Mouse (Mus musculus) liver, embryonic 15.5 days (tissue): Measurements from ENCODE around the gene Snd1. TPM values are rescaled to one million over a fixed set of nuclear protein-coding genes. Genes with fewer than 3 reads are reported as not detected.
A peak's percentile ranks its signal among the peaks of the same experiment; 100 is the strongest.

Experiments
- ATAC-seq: fragments of 200-750 bp; cut with Nextera tagmentation; 2 replicates; pipeline ENCODE4 v1.8.0; 2017; ENCODE audit warnings: moderate number of reproducible peaks, mild to moderate bottlenecking, moderate library complexity; ENCODE audit not compliant: insufficient read depth
- H3K27ac ChIP-seq: fragments of 300-500 bp; sonication (generic); replicated peaks from 2 replicates; pipeline ENCODE4 v1.5.1; 2015; ENCODE audit warnings: mild to moderate bottlenecking, inconsistent platforms
- H3K27me3 ChIP-seq: fragments of 300-500 bp; sonication (generic); 2 replicates; pipeline ENCODE4 v1.6.1; 2015; ENCODE audit warnings: mild to moderate bottlenecking, inconsistent platforms
- H3K36me3 ChIP-seq: fragments of 300-500 bp; sonication (generic); replicated peaks from 2 replicates; pipeline ENCODE4 v1.6.1; 2015; ENCODE audit warnings: moderate library complexity, mild to moderate bottlenecking, inconsistent platforms
- H3K4me1 ChIP-seq: fragments of 300-500 bp; sonication (generic); replicated peaks from 2 replicates; pipeline ENCODE4 v1.6.1; 2015; ENCODE audit warnings: inconsistent platforms
- H3K4me2 ChIP-seq: fragments of 300-500 bp; sonication (generic); 2 replicates; pipeline ENCODE4 v1.6.1; 2015; ENCODE audit warnings: moderate library complexity, mild to moderate bottlenecking, inconsistent platforms
- H3K4me3 ChIP-seq: fragments of 300-500 bp; sonication (generic); replicated peaks from 2 replicates; pipeline ENCODE4 v1.5.1; 2015; ENCODE audit warnings: mild to moderate bottlenecking, inconsistent platforms
- H3K9ac ChIP-seq: fragments of 300-500 bp; sonication (generic); 2 replicates; pipeline ENCODE4 v1.6.1; 2015; ENCODE audit warnings: moderate library complexity, mild to moderate bottlenecking, inconsistent platforms
- H3K9me3 ChIP-seq: fragments of 300-500 bp; sonication (generic); replicated peaks from 2 replicates; pipeline ENCODE4 v1.6.1; 2016; ENCODE audit warnings: inconsistent platforms
- WGBS: fragments of 180-500 bp; shearing (Covaris S2); methylation state at CpG from one replicate; pipeline ENCODE4 v1.1.7; 2015; ENCODE audit warnings: mixed read lengths; ENCODE audit not compliant: insufficient replicate concordance; 5-methylcytosine and 5-hydroxymethylcytosine counted together
- polyA plus RNA-seq: library from polyadenylated mRNA; unstranded; fragments of >200 nt; fragmentation: Nextera tagmentation; extraction: Ambion mirVana; gene quantifications from 2 replicates; pipeline ENCODE4 v1.2.1, GENCODE M21; 2015

The Snd1 gene
- polyA plus RNA-seq, 1 experiment from 2014 or later, result 51.1 TPM

GRCm38 (mm10) chr6:28706108-28706975 lies 231.4 kb downstream of the Snd1 start:
- WGBS, result 70% methylated on average over 8 of the region's 8 CpGs
- Histone ChIP-seq H3K27me3 (no peaks in the 10 kb centered on the region), H3K4me2 (peak overlapping the region; percentile 36), H3K4me3 (no peak overlapping the region), H3K27ac (peak overlapping the region; percentile 83), H3K9me3 (no peaks in the 10 kb centered on the region), H3K36me3 (peaks cover 17% of the 10 kb centered on the region; the same call in 1 of the 2 replicates), H3K4me1 (peaks cover 67% of the 10 kb centered on the region), H3K9ac (no peak overlapping the region)
- no peak for ATAC-seq

GRCm38 (mm10) chr6:28706976-28707592 lies 232.1 kb downstream of the Snd1 start:
- Histone ChIP-seq H3K36me3 (peaks cover 17% of the 10 kb centered on the region; the same call in 1 of the 2 replicates), H3K27me3 (no peaks in the 10 kb centered on the region), H3K4me2 (peak overlapping the region; percentile 32), H3K9me3 (no peaks in the 10 kb centered on the region), H3K9ac (no peak overlapping the region), H3K27ac (peak overlapping the region; percentile 83), H3K4me1 (peaks cover 68% of the 10 kb centered on the region), H3K4me3 (no peak overlapping the region)
- ATAC-seq, result peak; percentile 85
- 33% methylated on average over 12 of the region's 12 CpGs for WGBS

GRCm38 (mm10) chr6:28710035-28710434 lies 235.1 kb downstream of the Snd1 start:
- Histone ChIP-seq H3K27me3 (no peaks in the 10 kb centered on the region), H3K9ac (no peak overlapping the region), H3K27ac (0 out of 2 replicates have a peak overlapping the region, but pooled peaks have one; percentile 15), H3K4me2 (peak overlapping the region; percentile 11; the same call in 1 of the 2 replicates), H3K36me3 (peaks cover 17% of the 10 kb centered on the region; the same call in 1 of the 2 replicates), H3K4me3 (no peak overlapping the region), H3K9me3 (no peaks in the 10 kb centered on the region), H3K4me1 (peaks cover 62% of the 10 kb centered on the region)
- WGBS, result 40% methylated on average over 2 of the region's 2 CpGs
- ATAC-seq, result peak; percentile 43

- H3K4me2 ChIP-seq, result no peak overlapping the region
- H3K4me3 ChIP-seq, result no peak overlapping the region
- WGBS, result 63% methylated on average over 7 of the region's 7 CpGs
Measured at GRCm38 (mm10) chr6:28717203-28717844, 242.4 kb downstream of the Snd1 start.

GRCm38 (mm10) chr6:28717845-28718237 lies 242.9 kb downstream of the Snd1 start:
- ATAC-seq, result no peak
- no peaks in the 10 kb centered on the region for H3K27me3 ChIP-seq

More at GRCm38 (mm10) chr6:28717203-28717844, 242.4 kb downstream of the Snd1 start:
- H3K27me3 ChIP-seq, result no peaks in the 10 kb centered on the region
- no peak for ATAC-seq
- no peaks in the 10 kb centered on the region for H3K36me3 ChIP-seq
- no peak overlapping the region for H3K9ac ChIP-seq
- H3K27ac ChIP-seq, result no peak overlapping the region
- H3K9me3 ChIP-seq, result no peaks in the 10 kb centered on the region
- peaks cover 7% of the 10 kb centered on the region; the same call in 1 of the 2 replicates for H3K4me1 ChIP-seq

GRCm38 (mm10) chr6:28720391-28721171 lies 245.6 kb downstream of the Snd1 start:
- H3K27ac ChIP-seq, result no peak overlapping the region
- no peak overlapping the region for H3K4me2 ChIP-seq
- H3K9ac ChIP-seq, result no peak overlapping the region
- no peaks in the 10 kb centered on the region for H3K27me3 ChIP-seq
- no peak overlapping the region for H3K4me3 ChIP-seq
- H3K36me3 ChIP-seq, result 0 out of 2 replicates have a peak, but pooled peaks cover 3% of the 10 kb centered on the region
- ATAC-seq, result no peak
- 0 out of 2 replicates have a peak, but pooled peaks cover 3% of the 10 kb centered on the region for H3K4me1 ChIP-seq
- H3K9me3 ChIP-seq, result no peaks in the 10 kb centered on the region
- 82% methylated on average over 9 of the region's 9 CpGs for WGBS

More at GRCm38 (mm10) chr6:28717845-28718237, 242.9 kb downstream of the Snd1 start:
- WGBS, result 65% methylated on average over 4 of the region's 4 CpGs
- no peak overlapping the region for H3K9ac ChIP-seq
- no peaks in the 10 kb centered on the region for H3K9me3 ChIP-seq
- no peak overlapping the region for H3K4me3 ChIP-seq
- no peak overlapping the region for H3K27ac ChIP-seq
- no peaks in the 10 kb centered on the region for H3K36me3 ChIP-seq
- H3K4me2 ChIP-seq, result no peak overlapping the region
- peaks cover 6% of the 10 kb centered on the region; the same call in 1 of the 2 replicates for H3K4me1 ChIP-seq

- no peaks in the 10 kb centered on the region for H3K9me3 ChIP-seq
- H3K27me3 ChIP-seq, result no peaks in the 10 kb centered on the region
- H3K4me3 ChIP-seq, result no peak overlapping the region
- H3K4me2 ChIP-seq, result no peak overlapping the region
- WGBS, result 21% methylated on average over 2 of the region's 2 CpGs
- no peak overlapping the region for H3K9ac ChIP-seq
- no peak for ATAC-seq
- H3K36me3 ChIP-seq, result 0 out of 2 replicates have a peak, but pooled peaks cover 9% of the 10 kb centered on the region
- no peaks in the 10 kb centered on the region for H3K4me1 ChIP-seq
- no peak overlapping the region for H3K27ac ChIP-seq
Measured at GRCm38 (mm10) chr6:28723059-28723458, 248.1 kb downstream of the Snd1 start.

GRCm38 (mm10) chr6:28724776-28725175 lies 249.8 kb downstream of the Snd1 start:
- H3K36me3 ChIP-seq, result 0 out of 2 replicates have a peak, but pooled peaks cover 9% of the 10 kb centered on the region
- peaks cover 4% of the 10 kb centered on the region; the same call in 1 of the 2 replicates for H3K4me1 ChIP-seq
- H3K9ac ChIP-seq, result no peak overlapping the region
- H3K4me3 ChIP-seq, result no peak overlapping the region
- 76% methylated on average over 5 of the region's 5 CpGs for WGBS
- ATAC-seq, result no peak
- no peaks in the 10 kb centered on the region for H3K27me3 ChIP-seq
- H3K9me3 ChIP-seq, result no peaks in the 10 kb centered on the region
- no peak overlapping the region for H3K27ac ChIP-seq
- H3K4me2 ChIP-seq, result no peak overlapping the region

GRCm38 (mm10) chr6:28729236-28729635 lies 254.3 kb downstream of the Snd1 start:
- 56% methylated on average over 3 of the region's 3 CpGs for WGBS

GRCm38 (mm10) chr6:28729649-28730048 lies 254.7 kb downstream of the Snd1 start:
- Histone ChIP-seq H3K9me3 (no peaks in the 10 kb centered on the region), H3K9ac (no peak overlapping the region), H3K4me1 (peaks cover 19% of the 10 kb centered on the region), H3K4me2 (no peak overlapping the region), H3K27me3 (no peaks in the 10 kb centered on the region), H3K27ac (no peak overlapping the region), H3K4me3 (no peak overlapping the region), H3K36me3 (0 out of 2 replicates have a peak, but pooled peaks cover 9% of the 10 kb centered on the region)
- WGBS, result 49% methylated on average over 2 of the region's 2 CpGs
- ATAC-seq, result no peak

More at GRCm38 (mm10) chr6:28729236-28729635, 254.3 kb downstream of the Snd1 start:
- Histone ChIP-seq H3K9ac (no peak overlapping the region), H3K4me1 (peaks cover 15% of the 10 kb centered on the region), H3K9me3 (no peaks in the 10 kb centered on the region), H3K27ac (no peak overlapping the region), H3K27me3 (no peaks in the 10 kb centered on the region), H3K4me2 (no peak overlapping the region), H3K36me3 (0 out of 2 replicates have a peak, but pooled peaks cover 9% of the 10 kb centered on the region), H3K4me3 (no peak overlapping the region)
- ATAC-seq, result no peak
